Mouse (Mus musculus) induced T-regulatory cell, adult 2 months (primary cell): Measurements from ENCODE around the gene Cpvl.

Experiments used
- DNase-seq: peaks from one replicate; pipeline ENCODE4 v3.0.0-alpha.2; 2012; ENCODE audit warnings: low read depth

Cpvl gene

GRCm38 (mm10) chr6:53937143-53938134 lies 41.0 kb downstream of the Cpvl start:
- no peak for DNase-seq

- no peak for DNase-seq
Measured at GRCm38 (mm10) chr6:53931605-53932004, 46.9 kb downstream of the Cpvl start.

GRCm38 (mm10) chr6:53929858-53930257 lies 48.6 kb downstream of the Cpvl start:
- no peak for DNase-seq

GRCm38 (mm10) chr6:53926197-53926596 lies 52.3 kb downstream of the Cpvl start:
- no peak for DNase-seq

GRCm38 (mm10) chr6:53925192-53925591 lies 53.3 kb downstream of the Cpvl start:
- no peak for DNase-seq

- no peak for DNase-seq
Measured at GRCm38 (mm10) chr6:53920041-53920440, 58.4 kb downstream of the Cpvl start.

- DNase-seq: no peak
Measured at GRCm38 (mm10) chr6:53917026-53917558, 61.4 kb downstream of the Cpvl start.

- no peak for DNase-seq
Measured at GRCm38 (mm10) chr6:53915347-53915746, 63.1 kb downstream of the Cpvl start.

- DNase-seq: no peak
Measured at GRCm38 (mm10) chr6:53913151-53913550, 65.3 kb downstream of the Cpvl start.

GRCm38 (mm10) chr6:53912112-53912782 lies 66.2 kb downstream of the Cpvl start:
- DNase-seq: no peak

- no peak for DNase-seq
Measured at GRCm38 (mm10) chr6:53909986-53910385, 68.5 kb downstream of the Cpvl start.

- no peak for DNase-seq
Measured at GRCm38 (mm10) chr6:53909446-53909845, 69.0 kb downstream of the Cpvl start.

GRCm38 (mm10) chr6:53906871-53907270 lies 71.6 kb downstream of the Cpvl start:
- no peak for DNase-seq

GRCm38 (mm10) chr6:53906051-53906462 lies 72.4 kb downstream of the Cpvl start:
- no peak for DNase-seq

- DNase-seq: no peak
Measured at GRCm38 (mm10) chr6:53905576-53905975, 72.9 kb downstream of the Cpvl start.

- DNase-seq: no peak
Measured at GRCm38 (mm10) chr6:53904703-53905395, 73.6 kb downstream of the Cpvl start.

- no peak for DNase-seq
Measured at GRCm38 (mm10) chr6:53904186-53904585, 74.3 kb downstream of the Cpvl start.

GRCm38 (mm10) chr6:53901741-53902140 lies 76.7 kb downstream of the Cpvl start:
- DNase-seq: no peak

GRCm38 (mm10) chr6:53897872-53898464 lies 80.5 kb downstream of the Cpvl start:
- DNase-seq: no peak

GRCm38 (mm10) chr6:53897126-53897525 lies 81.3 kb downstream of the Cpvl start:
- DNase-seq: no peak

GRCm38 (mm10) chr6:53893731-53894130 lies 84.7 kb downstream of the Cpvl start:
- no peak for DNase-seq

GRCm38 (mm10) chr6:53891109-53891508 lies 87.4 kb downstream of the Cpvl start:
- no peak for DNase-seq
